ENCODE assay signal across 31 mouse cellular contexts in genomic region chr2:118674500-118674899, GRCm38 (mm10). TPM values are rescaled to one million over a fixed set of nuclear protein-coding genes. Genes with fewer than 3 reads are reported as not detected.
"Had no signal": no experiment of that assay in that cellular context is flagged by ENCODE, and none has a peak within 500 bp of the region (broad histone marks: within the 10 kb centered on the region; RNA-seq: fewer than 3 reads in every experiment).

No protein-coding gene starts in this region.

- H3K9me3 ChIP-seq: heart, embryonic 13.5 days; heart, embryonic 15.5 days; hindbrain, embryonic 13.5 days; hindbrain, embryonic 15.5 days; kidney, embryonic 15.5 days; limb, embryonic 13.5 days; limb, embryonic 15.5 days had no signal

- H3K36me3 ChIP-seq: heart, embryonic 13.5 days; heart, embryonic 15.5 days; hindbrain, embryonic 15.5 days; kidney, embryonic 15.5 days; limb, embryonic 13.5 days; limb, embryonic 15.5 days had no signal

- ATAC-seq: hindbrain, postnatal 0 days; intestine, embryonic 16.5 days had no signal

- H3K4me3 ChIP-seq: gastrocnemius, adult 2 months; heart, adult 2 months; heart, embryonic 13.5 days; heart, embryonic 15.5 days; hindbrain, embryonic 13.5 days; hindbrain, embryonic 15.5 days; kidney, embryonic 15.5 days; limb, embryonic 13.5 days; limb, embryonic 15.5 days had no signal

- DNase-seq: gastrocnemius, adult 2 months; gastrocnemius, postnatal 14 days; gastrocnemius, postnatal 36 days; heart, adult 11 months; heart, adult 2 months; heart, postnatal 14 days; heart, postnatal 36 days; kidney, adult 11 months; kidney, adult 2 months; kidney, adult 9 months; kidney, postnatal 14 days; kidney, postnatal 36 days; layer of hippocampus, adult 9-11 months; layer of hippocampus, postnatal 36 days; left cerebral cortex, postnatal 4 days had no signal

- H3K27ac ChIP-seq: gastrocnemius, adult 2 months; heart, adult 2 months; heart, embryonic 13.5 days; heart, embryonic 15.5 days; hindbrain, embryonic 13.5 days; hindbrain, embryonic 15.5 days; hindbrain, postnatal 0 days; kidney, embryonic 15.5 days; kidney, postnatal 0 days; limb, embryonic 13.5 days; limb, embryonic 15.5 days; liver, embryonic 14.5 days had no signal

- H3K9ac ChIP-seq: heart, embryonic 13.5 days; heart, embryonic 15.5 days; hindbrain, embryonic 13.5 days; hindbrain, embryonic 15.5 days; kidney, embryonic 15.5 days; limb, embryonic 13.5 days; limb, embryonic 15.5 days; liver, embryonic 14.5 days had no signal

- H3K4me2 ChIP-seq: heart, embryonic 11.5 days; heart, embryonic 13.5 days; heart, embryonic 15.5 days; hindbrain, embryonic 13.5 days; hindbrain, embryonic 15.5 days; kidney, embryonic 15.5 days; limb, embryonic 13.5 days; limb, embryonic 15.5 days had no signal

RNA-seq across cellular contexts. Expression of gene Pak6, which starts 11.4 kb away (rescaled TPM):
- total RNA-seq: gastrocnemius, adult 2 months; hematopoietic stem cell, adult 5-6 weeks; liver, adult 2 months had no signal

RNA-seq across cellular contexts. Expression of gene Ankrd63, which starts 29.3 kb away (rescaled TPM):
- total RNA-seq: gastrocnemius, postnatal 14 days; gastrocnemius, postnatal 36 days; hindbrain, postnatal 0 days; liver, adult 2 months had no signal
- polyA plus RNA-seq: hindbrain, embryonic 11.5 days; hindbrain, embryonic 13.5 days; limb, embryonic 11.5 days; liver, adult 2 months had no signal
